Mouse (Mus musculus) intestine, embryonic 14.5 days (tissue): ENCODE measurements around the gene Srp72. TPM values are rescaled to one million over a fixed set of nuclear protein-coding genes. Genes with fewer than 3 reads are reported as not detected.

Experiments
- polyA plus RNA-seq: library from polyadenylated mRNA; unstranded; fragments of >200 nt; fragmentation: Nextera tagmentation; extraction: Ambion mirVana; gene quantifications from 2 replicates; pipeline ENCODE4 v1.2.1, GENCODE M21; 2014

Gene Srp72
- polyA plus RNA-seq, 1 experiment from 2014 or later, result 91.6 TPM

Other genes with a start within 250 kb of the Srp72 start
- 18.2 and 25.4 TPM in 2 replicates for gene Aasdh, start 69.2 kb upstream of the Srp72 start, polyA plus RNA-seq
- gene Paics, start 23.4 kb upstream of the Srp72 start, polyA plus RNA-seq, result 241 and 252 TPM in 2 replicates
- 39.2 and 43.6 TPM in 2 replicates for gene Ppat, start 23.1 kb upstream of the Srp72 start, polyA plus RNA-seq
- 0.77 TPM in 1 of 2 replicates, not detected in the other for gene Arl9, start 29.4 kb downstream of the Srp72 start, polyA plus RNA-seq
- 1.0 and 1.2 TPM in 2 replicates for gene Thegl, start 41.3 kb downstream of the Srp72 start, polyA plus RNA-seq
- gene Hopx, start 140.4 kb downstream of the Srp72 start, polyA plus RNA-seq, result 6.7 and 8.5 TPM in 2 replicates
- gene Spink2, start 236.8 kb downstream of the Srp72 start, polyA plus RNA-seq, result 1.3 and 1.6 TPM in 2 replicates